Mouse (Mus musculus) activated CD4-positive, CD25-positive, alpha-beta regulatory T cell, adult 4 months (primary cell): ENCODE data around the gene Gm813. TPM values are rescaled to one million over a fixed set of nuclear protein-coding genes. Genes with fewer than 3 reads are reported as not detected.
"Not testable (repeated sequence)": the region's sequence is repeated elsewhere in the genome, so short reads cannot be mapped to it uniquely, and the experiment has no call there.

Experiments used
- ATAC-seq: one replicate; pipeline ENCODE4 v1.8.0; 2017
- polyA plus RNA-seq, 2 experiments: library from polyadenylated mRNA; unstranded; fragments of 100-300 nt; shearing (Covaris generic); gene quantifications; one replicate each; pipeline ENCODE4 v1.2.1; 2017

Gene Gm813
- polyA plus RNA-seq: not detected

GRCm38 (mm10) chr16:58616878-58617277 lies at the start of gene Gm813:
Gm813 (minus strand) TSS chr16:58616978.
- no peak for ATAC-seq

DNA sequence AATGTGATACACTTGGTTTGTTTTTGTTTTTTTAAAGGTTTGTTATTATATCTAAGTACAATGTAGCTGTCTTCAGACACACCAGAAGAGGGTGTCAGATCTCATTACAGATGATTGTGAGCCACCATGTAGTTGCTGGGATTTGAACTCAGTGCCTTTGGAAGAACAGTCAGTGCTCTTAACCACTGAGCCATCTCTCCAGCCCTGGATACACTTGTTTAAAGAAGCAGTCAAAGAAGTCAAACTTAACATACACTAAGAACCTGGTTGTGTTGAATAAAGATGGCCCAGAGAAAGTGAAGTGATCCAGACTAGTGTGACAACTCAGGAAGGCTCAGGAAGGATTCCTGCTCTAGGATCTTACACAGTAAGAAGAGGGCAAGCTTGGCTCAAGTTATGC lies 48.4 kb upstream of the Gm813 start:
- ATAC-seq: not testable (repeated sequence)

DNA sequence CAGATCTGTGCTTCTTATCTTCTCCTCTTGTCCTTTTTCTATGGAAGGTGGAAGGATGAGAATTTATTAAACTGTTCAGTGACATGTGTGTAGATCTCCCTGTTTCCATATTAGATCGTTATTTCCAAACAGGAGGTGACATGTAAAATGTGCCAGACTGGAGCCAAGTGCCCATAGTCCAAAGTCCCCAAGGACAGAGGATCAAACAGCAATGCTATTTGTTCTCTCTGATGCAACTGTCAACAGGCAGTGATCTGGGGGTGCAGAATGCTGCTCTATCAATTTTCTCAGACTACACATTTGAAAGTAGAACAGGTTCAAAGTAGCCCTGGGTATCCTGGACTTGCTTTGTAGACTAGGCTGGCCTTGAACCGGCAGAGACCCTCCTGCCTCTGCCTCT lies 47.0 kb upstream of the Gm813 start:
- no peak for ATAC-seq

GRCm38 (mm10) chr16:58663021-58663420 lies 46.2 kb upstream of the Gm813 start:
- peak; percentile 79 for ATAC-seq

- ATAC-seq: no peak
Measured at GRCm38 (mm10) chr16:58662287-58662791, 45.6 kb upstream of the Gm813 start.

- no peak for ATAC-seq
Measured at GRCm38 (mm10) chr16:58661826-58662225, 45.0 kb upstream of the Gm813 start.

- ATAC-seq: no peak
Measured at GRCm38 (mm10) chr16:58658668-58659067, 41.9 kb upstream of the Gm813 start.

DNA sequence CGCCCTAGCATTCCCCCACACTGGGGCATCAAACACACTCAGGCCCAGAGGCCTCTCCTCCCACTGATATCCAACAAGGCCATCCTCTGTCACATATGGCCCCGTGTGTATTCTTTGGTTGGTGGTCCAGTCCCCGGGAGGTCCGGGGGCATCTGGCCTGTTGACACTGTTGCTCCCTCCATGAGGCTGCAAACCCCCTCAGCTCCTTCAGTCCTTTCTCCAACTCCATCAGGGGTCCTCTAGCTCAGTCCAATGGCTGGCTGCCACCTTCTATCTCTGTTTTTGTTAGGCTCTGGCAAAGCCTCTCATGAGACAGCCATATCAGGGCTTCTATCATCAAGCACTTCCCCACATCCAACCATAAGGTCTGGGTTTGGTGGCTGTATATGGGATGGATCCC lies 39.7 kb upstream of the Gm813 start:
- no peak for ATAC-seq

DNA sequence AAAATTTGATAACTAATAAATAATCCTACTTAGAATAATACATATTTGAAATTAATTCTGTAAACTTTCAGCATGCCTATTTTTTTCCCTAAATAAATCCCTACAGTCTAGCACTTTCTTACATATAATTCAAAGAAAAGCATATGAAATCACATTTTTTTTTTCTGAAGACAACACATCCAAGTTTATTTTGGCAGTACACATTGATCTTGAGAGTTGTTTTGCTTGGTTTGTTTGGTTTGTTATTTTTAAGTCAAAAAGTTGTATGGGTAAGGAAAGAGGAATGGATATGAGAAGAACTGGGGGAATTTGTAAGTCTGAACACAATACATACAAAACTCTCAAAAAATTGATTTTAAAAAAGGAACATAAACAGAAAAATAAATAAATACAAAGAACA lies 39.0 kb upstream of the Gm813 start:
- ATAC-seq: no peak

DNA sequence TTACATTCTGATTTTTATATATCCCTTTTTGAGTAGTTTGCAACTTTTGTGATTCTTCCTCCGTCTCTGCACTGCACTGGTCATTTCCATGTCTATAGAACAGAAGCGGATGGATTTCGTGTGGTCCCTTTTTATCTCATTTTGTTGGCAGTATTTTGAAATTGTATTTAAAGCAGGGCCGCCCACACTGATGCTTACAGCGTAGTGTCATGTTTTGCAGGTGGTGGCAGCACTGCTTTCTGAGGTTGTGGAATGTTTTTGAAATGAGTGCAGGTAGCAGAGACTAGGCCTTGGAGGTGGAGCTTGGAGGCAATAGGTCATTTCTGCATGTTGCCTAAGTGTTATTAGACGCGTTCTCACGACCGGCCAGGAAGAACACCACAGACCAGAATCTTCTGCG lies 33.2 kb upstream of the Gm813 start:
- ATAC-seq: no peak

- ATAC-seq: no peak
Measured at GRCm38 (mm10) chr16:58638689-58639175, 22.0 kb upstream of the Gm813 start, which contains the start of gene E330017A01Rik. E330017A01Rik (minus strand) TSS chr16:58638739.

DNA sequence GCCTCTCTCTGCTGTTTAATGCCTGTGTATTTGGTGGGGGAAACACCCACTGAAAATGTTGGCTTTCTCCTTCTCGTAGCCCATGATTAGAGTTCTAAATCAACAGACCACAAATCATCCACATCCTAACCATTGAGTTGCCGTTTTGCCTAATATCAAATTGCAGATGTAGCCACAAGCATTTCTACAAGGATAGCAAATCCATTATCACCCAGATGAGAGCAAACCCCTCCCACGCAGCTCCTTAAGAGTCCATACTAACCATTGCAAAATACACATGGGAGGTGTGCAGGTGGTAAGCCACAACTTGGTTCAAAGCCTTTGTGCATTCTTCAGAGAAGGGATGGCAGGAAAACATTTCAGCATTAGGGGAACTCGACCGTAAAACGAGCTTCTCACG lies 21.2 kb upstream of the Gm813 start:
- ATAC-seq: no peak

- ATAC-seq: no peak
Measured at GRCm38 (mm10) chr16:58637448-58637847, 20.7 kb upstream of the Gm813 start.

- ATAC-seq: no peak
Measured at GRCm38 (mm10) chr16:58635866-58636265, 19.1 kb upstream of the Gm813 start.

DNA sequence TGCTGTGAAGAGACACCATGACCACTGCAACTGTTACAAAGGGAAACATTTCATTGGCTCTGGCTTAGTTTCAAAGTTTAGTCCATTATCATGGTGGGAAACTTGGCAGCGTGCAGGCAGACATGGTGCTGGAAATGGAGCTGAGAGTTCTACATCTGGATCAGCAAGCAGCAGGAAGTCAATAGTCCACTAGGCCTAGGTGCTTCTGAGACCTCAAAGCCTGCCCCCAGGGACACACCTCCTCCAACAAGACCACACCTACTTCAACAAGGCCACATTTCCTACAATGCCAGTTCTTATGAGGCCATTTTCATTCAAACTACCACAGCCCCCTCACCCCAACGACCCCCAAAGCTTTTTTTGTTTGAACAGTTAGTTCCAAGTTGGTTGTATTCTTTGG lies 13.0 kb upstream of the Gm813 start:
- no peak for ATAC-seq

- ATAC-seq: no peak
Measured at GRCm38 (mm10) chr16:58628968-58629367, 12.2 kb upstream of the Gm813 start.

DNA sequence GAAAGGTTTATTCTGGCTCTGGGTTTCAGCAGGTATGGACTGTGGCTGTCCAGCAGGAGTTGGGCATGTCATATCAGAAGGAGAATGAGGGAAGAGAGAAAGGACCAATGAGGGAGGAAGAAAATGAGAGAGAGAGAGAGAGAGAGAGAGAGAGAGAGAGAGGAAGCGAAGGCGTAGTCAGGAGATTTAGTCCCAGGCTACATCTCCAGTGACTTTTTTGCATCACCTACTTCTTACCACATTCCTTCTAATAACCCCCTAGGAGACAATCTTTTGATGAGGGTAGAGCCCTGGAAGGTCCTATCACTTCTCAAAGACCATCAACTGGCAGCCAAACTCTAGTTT lies 11.5 kb upstream of the Gm813 start:
- no peak for ATAC-seq

GRCm38 (mm10) chr16:58627597-58628335 lies 11.0 kb upstream of the Gm813 start:
- ATAC-seq: no peak

DNA sequence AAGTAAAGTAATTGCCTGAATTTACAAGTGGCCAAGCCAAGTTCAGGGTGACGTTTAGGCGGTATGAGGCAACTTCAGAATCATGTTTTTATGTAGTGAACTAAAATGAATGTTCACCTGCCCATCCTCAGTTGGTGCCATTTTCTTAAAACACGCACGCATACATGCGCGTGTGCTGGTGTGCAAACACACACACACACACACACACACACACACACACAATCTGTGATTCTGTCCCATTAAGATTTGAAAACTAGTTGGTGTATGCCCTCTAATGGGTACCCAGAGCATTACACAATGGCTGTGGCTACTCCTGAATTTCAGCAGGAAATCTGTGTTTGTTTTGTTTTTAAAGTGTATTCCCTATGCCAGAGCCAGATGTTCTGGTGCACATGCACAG lies 7.2 kb upstream of the Gm813 start:
- ATAC-seq: no peak

- ATAC-seq: no peak
Measured at GRCm38 (mm10) chr16:58623114-58623513, 6.3 kb upstream of the Gm813 start.

- ATAC-seq: no peak
Measured at GRCm38 (mm10) chr16:58622377-58622776, 5.6 kb upstream of the Gm813 start.

GRCm38 (mm10) chr16:58617346-58617745 lies 568 bp upstream of the Gm813 start:
- no peak for ATAC-seq

DNA sequence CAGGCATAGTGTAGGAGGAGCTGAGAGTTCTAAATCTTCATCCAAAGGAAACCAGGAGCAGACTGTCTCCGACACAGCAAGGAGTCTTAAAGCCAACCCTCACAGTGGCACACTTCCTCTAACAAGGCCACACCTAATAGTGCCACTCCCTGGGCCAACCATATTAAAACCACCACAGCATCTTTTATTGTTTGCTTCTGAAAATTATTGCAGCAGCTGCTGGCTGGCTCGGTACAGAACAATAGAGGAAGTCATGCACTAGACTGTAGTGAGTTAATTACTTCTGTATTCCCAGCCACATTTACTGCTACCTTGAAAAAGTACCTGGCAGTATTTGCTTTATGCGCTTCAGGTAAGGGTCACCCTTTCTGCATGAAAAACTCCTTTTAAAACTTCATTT lies 3.8 kb downstream of the Gm813 start:
- ATAC-seq: no peak

GRCm38 (mm10) chr16:58607101-58607500 lies 9.7 kb downstream of the Gm813 start:
- no peak for ATAC-seq

DNA sequence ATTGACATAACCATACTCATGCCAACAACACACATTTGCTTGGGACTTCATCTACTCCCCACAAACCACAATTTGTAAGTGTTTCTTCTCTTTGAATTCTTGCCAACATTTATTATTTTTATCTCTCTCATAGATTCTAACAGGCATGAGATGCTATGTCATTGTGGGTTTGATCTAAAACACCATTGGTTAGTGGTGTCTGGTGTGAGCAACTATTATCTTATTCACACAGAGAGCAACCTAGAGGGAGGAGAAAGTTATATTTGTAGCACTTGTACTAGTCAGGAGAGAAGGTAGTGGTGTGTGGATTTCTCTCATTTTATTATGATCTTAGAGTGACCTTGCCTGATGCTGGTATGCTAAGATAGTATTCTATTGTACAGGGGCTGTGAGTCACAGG lies 12.1 kb downstream of the Gm813 start:
- ATAC-seq: no peak
